Mouse (Mus musculus) lung, postnatal 0 days (tissue): Measurements from ENCODE around the gene Nup93. TPM values are rescaled to one million over a fixed set of nuclear protein-coding genes. Genes with fewer than 3 reads are reported as not detected.

Experiments
- ATAC-seq: fragments of 200-750 bp; cut with Nextera tagmentation; 2 replicates; pipeline ENCODE4 v1.8.0; 2017; ENCODE audit warnings: moderate library complexity
- DNase-seq: peaks from one replicate; pipeline ENCODE4 v3.0.0-alpha.2; 2016; ENCODE audit warnings: low spot score
- H3K27ac ChIP-seq: fragments of 300-500 bp; sonication (generic); 2 replicates; pipeline ENCODE4 v1.5.1; 2014; ENCODE audit warnings: antibody characterized with exemption, mild to moderate bottlenecking, low read length, mixed read lengths
- H3K27me3 ChIP-seq: fragments of 300-500 bp; sonication (generic); replicated peaks from 2 replicates; pipeline ENCODE4 v1.6.1; 2014; ENCODE audit warnings: low read length, mixed read lengths; ENCODE audit not compliant: insufficient read depth
- H3K36me3 ChIP-seq: fragments of 300-500 bp; sonication (generic); 2 replicates; pipeline ENCODE4 v1.6.1; 2014; ENCODE audit warnings: low read length, mixed read lengths; ENCODE audit not compliant: insufficient read depth
- H3K4me1 ChIP-seq: fragments of 300-500 bp; sonication (generic); 2 replicates; pipeline ENCODE4 v1.6.1; 2014; ENCODE audit warnings: antibody characterized with exemption, low read depth, low read length, mixed read lengths; ENCODE audit not compliant: insufficient read depth
- H3K4me2 ChIP-seq: fragments of 300-500 bp; sonication (generic); replicated peaks from 2 replicates; pipeline ENCODE4 v1.6.1; 2014; ENCODE audit warnings: low read depth, mild to moderate bottlenecking, low read length, moderate library complexity, mixed read lengths
- H3K4me3 ChIP-seq: fragments of 300-500 bp; sonication (generic); 2 replicates; pipeline ENCODE4 v1.5.1; 2014; ENCODE audit warnings: low read depth, low read length
- H3K9ac ChIP-seq: fragments of 300-500 bp; sonication (generic); replicated peaks from 2 replicates; pipeline ENCODE4 v1.6.1; 2014; ENCODE audit warnings: low read depth, mild to moderate bottlenecking
- H3K9me3 ChIP-seq: fragments of 300-500 bp; sonication (generic); 2 replicates; pipeline ENCODE4 v1.6.1; 2016; ENCODE audit warnings: low read length, mixed read lengths
- CTCF ChIP-seq: IDR thresholded peaks from 2 replicates; pipeline ENCODE4 v1.5.1; 2016; ENCODE audit warnings: antibody characterized with exemption, mild to moderate bottlenecking
- EP300 ChIP-seq: IDR thresholded peaks from 2 replicates; pipeline ENCODE4 v1.6.1; 2016; ENCODE audit warnings: antibody characterized with exemption, mild to moderate bottlenecking, control low read depth
- WGBS: fragments of 180-500 bp; shearing (Covaris S2); extraction: QIAGEN DNeasy Blood & Tissue Kit; methylation state at CpG from one replicate; pipeline ENCODE4 v1.1.7; 2014; 5-methylcytosine and 5-hydroxymethylcytosine counted together
- polyA plus RNA-seq: library from polyadenylated mRNA; unstranded; fragments of >200 nt; fragmentation: Nextera tagmentation; extraction: Ambion mirVana; gene quantifications from 2 replicates; pipeline ENCODE4 v1.2.1, GENCODE M21; 2015

Nup93 gene
- polyA plus RNA-seq, 1 experiment from 2014 or later, result 26.7 TPM

DNA sequence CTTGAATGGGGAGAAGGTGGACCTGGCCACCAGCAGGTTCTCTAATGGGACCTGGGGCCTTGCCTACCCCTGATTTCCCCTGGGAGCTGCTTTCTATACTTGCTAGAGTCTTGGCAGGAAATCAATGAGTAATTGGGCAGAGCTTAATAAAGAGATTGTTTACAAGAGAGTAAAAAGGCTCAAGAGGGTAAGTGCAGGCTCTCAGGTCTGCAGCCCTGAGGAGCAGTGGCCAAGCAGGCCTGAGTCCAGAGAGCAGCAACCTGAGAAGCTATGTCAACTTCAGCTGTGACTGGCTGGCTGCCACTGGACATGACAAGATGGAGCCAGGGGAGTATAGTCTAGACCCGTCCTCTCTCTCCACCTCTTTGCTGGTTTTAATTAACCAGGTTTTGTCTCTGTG lies 21.4 kb upstream of the Nup93 start:
- no peaks in the 10 kb centered on the region for H3K36me3 ChIP-seq
- WGBS, result 45% methylated on average over 1 of the region's 1 CpGs
- ATAC-seq, result peak; percentile 21

DNA sequence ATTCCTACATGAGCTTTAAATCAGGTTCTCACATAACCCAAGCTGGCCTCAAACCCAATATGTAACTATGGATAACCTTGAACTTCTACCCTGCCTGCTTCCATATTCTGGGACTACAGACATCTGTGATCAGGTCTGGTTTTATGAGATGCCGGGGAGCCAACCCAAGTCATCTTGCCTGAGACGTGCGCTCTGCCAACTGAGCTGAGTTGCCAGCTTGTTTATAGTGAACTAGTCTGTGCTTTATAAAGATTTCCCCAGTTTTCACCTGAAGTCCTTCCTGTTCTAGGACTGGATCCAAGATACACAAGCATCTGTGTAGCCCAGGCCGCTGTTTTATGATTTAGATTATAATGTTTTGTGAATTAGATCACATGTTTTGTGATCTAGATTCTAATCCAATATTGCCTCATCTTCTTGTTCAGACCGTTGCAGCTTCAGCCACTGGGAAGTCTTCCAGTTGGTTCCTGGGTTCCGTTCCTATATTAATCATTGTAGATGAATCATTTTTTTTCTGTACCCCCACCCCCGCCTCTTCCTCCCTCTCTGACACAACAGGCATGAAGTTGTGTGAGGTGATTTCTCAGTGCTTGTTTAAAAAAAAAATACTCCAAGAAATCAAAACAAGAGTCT lies 19.7 kb upstream of the Nup93 start:
- Histone ChIP-seq H3K36me3 (no peaks in the 10 kb centered on the region), H3K27me3 (no peaks in the 10 kb centered on the region), H3K4me2 (no peak overlapping the region), H3K4me1 (0 out of 2 replicates have a peak, but pooled peaks cover 4% of the 10 kb centered on the region), H3K9ac (no peak overlapping the region), H3K4me3 (no peak overlapping the region), H3K9me3 (no peaks in the 10 kb centered on the region), H3K27ac (no peak overlapping the region)
- 68% methylated on average over 7 of the region's 7 CpGs for WGBS
- DNase-seq (no peak), ATAC-seq (no peak)
- TF ChIP-seq EP300 (no peak), CTCF (no peak)

More for the DNA sequence above, 21.4 kb upstream of the Nup93 start:
- 0 out of 2 replicates have a peak overlapping the region, but pooled peaks have one; percentile 22 for H3K27ac ChIP-seq
- no peak overlapping the region for H3K4me2 ChIP-seq
- H3K4me3 ChIP-seq, result no peak overlapping the region
- peak; percentile 52 for DNase-seq
- H3K27me3 ChIP-seq, result no peaks in the 10 kb centered on the region
- TF ChIP-seq CTCF, result no peak
- TF ChIP-seq EP300, result no peak
- 0 out of 2 replicates have a peak, but pooled peaks cover 4% of the 10 kb centered on the region for H3K4me1 ChIP-seq
- no peaks in the 10 kb centered on the region for H3K9me3 ChIP-seq
- no peak overlapping the region for H3K9ac ChIP-seq

DNA sequence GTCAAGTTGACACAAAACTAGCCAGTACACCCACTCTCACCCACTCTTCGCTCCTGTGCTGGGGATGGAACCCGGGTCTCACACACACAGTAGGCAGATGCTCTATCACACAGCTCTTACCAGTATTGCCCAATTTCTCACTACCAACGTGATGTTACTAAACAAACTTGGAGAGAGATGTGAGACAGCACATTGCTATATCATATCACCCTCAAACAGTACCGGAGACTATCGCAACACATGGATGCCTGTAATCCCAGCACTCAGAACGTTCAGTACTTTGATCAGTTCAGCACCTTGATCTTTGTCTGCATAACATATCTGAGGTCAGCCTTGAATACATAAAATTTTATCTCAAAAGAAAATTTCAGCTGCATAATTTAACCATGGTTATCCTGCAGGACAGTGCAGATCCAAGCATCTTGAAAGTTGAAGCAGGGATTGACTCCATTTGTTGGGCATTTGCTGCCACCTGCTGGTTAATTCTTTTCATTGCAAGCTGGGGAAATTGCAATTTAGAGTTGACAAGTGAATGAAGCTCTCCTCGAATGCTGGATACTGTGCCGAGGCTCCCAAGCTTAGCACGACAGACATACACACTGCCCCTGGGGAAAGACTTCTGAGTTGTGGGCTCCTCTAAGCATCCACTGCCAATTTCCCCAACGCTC lies 15.0 kb upstream of the Nup93 start:
- TF ChIP-seq EP300 (no peak), CTCF (peak; percentile 88)
- 42% methylated on average over 10 of the region's 10 CpGs for WGBS
- Histone ChIP-seq H3K9me3 (no peaks in the 10 kb centered on the region), H3K9ac (no peak overlapping the region), H3K4me3 (no peak overlapping the region), H3K27ac (no peak overlapping the region), H3K4me1 (no peaks in the 10 kb centered on the region), H3K4me2 (no peak overlapping the region), H3K36me3 (no peaks in the 10 kb centered on the region), H3K27me3 (no peaks in the 10 kb centered on the region)
- peak; percentile 75 for DNase-seq
- ATAC-seq, result peak; percentile 47

DNA sequence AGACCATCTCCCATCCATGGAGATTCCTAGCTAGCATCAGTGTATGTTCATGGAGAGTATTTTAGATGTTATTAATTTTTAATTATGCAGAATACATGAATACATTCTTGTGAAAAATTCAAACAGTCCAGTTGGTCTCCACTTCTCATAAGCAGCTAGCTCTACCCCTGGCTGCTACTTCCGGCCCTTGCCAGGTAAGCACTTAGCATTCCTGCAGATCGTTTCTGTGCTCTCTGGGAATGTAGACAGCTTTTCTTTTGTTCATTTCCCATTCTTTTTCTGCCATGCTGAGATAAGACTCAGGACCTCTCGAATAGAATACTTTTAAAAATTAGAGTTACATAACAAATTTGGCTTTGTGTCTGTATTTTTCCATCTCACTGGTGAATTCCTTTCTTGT lies 10.3 kb upstream of the Nup93 start:
- Histone ChIP-seq H3K27me3 (no peaks in the 10 kb centered on the region), H3K36me3 (no peaks in the 10 kb centered on the region), H3K4me1 (no peaks in the 10 kb centered on the region), H3K9me3 (no peaks in the 10 kb centered on the region), H3K4me3 (no peak overlapping the region), H3K9ac (no peak overlapping the region), H3K27ac (peak overlapping the region; percentile 62; the same call in 1 of the 2 replicates), H3K4me2 (no peak overlapping the region)
- ATAC-seq (peak; percentile 54), DNase-seq (peak; percentile 53)
- TF ChIP-seq EP300 (no peak), CTCF (no peak)
- 42% methylated on average over 3 of the region's 3 CpGs for WGBS

DNA sequence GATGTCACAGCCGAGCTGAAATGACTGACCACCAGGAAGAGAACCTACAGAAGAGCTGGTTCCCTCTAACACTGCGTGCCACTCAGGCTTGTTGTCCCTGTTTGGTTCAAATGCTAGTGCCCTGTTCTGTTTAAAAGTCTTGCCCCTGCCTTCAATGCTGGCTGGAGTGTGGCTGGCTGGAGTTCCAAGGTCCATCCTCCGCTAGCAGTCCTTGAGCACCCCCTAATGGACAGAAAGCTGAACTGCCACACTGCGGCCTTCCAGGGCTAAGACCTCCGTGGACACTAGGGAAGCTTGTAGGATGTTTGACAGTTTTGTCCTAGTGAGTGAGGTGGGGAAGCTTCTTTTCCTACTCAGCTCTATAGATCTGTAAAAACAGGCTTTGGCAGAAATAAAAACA lies 8.6 kb upstream of the Nup93 start:
- H3K9me3 ChIP-seq, result no peaks in the 10 kb centered on the region
- ATAC-seq (peak; percentile 81), DNase-seq (peak; percentile 82)
- H3K27ac ChIP-seq, result no peak overlapping the region
- H3K4me1 ChIP-seq, result no peaks in the 10 kb centered on the region
- TF ChIP-seq EP300, result no peak
- TF ChIP-seq CTCF, result peak; percentile 96
- no peak overlapping the region for H3K4me3 ChIP-seq
- H3K36me3 ChIP-seq, result no peaks in the 10 kb centered on the region
- no peaks in the 10 kb centered on the region for H3K27me3 ChIP-seq
- H3K9ac ChIP-seq, result no peak overlapping the region
- no peak overlapping the region for H3K4me2 ChIP-seq
- 22% methylated on average over 5 of the region's 5 CpGs for WGBS

DNA sequence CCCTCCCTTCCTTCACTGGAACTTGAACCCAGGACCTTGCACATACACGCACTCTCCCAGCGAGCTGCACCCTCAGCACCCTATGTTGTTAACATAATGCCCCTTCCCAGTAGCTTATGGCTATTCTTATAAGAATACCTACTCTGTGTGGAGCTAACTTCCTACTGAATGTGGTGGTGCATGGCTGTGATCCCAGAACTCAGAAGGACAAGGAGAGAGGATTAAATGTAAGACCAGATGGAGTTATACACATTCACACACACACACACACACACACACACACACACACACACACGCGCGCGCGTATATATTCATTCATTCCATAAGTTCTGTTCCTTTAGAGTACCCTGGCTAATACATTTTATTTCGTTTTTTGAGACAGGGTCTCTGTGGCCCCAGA lies 8.1 kb upstream of the Nup93 start:
- no peaks in the 10 kb centered on the region for H3K9me3 ChIP-seq
- ATAC-seq, result no peak; the same call in 1 of the 2 replicates
- no peak overlapping the region for H3K4me3 ChIP-seq
- no peak overlapping the region for H3K27ac ChIP-seq
- no peak overlapping the region for H3K9ac ChIP-seq
- no peak overlapping the region for H3K4me2 ChIP-seq
- H3K36me3 ChIP-seq, result no peaks in the 10 kb centered on the region
- DNase-seq, result no peak
- TF ChIP-seq CTCF, result no peak
- TF ChIP-seq EP300, result no peak
- H3K4me1 ChIP-seq, result no peaks in the 10 kb centered on the region
- H3K27me3 ChIP-seq, result no peaks in the 10 kb centered on the region
- 79% methylated on average over 8 of the region's 8 CpGs for WGBS
